13 mouse cellular contexts compared by ENCODE assay signal in genomic region chr6:143324636-143325035, GRCm38 (mm10).
DNase-seq lines count a peak whose midpoint lies in the region; ATAC-seq and TF ChIP-seq lines count a peak whose summit lies in the region.
"Had no signal": no experiment of that assay in that cellular context is flagged by ENCODE, and none has a peak within 500 bp of the region (broad histone marks: within the 10 kb centered on the region; RNA-seq: fewer than 3 reads in every experiment).

No protein-coding gene starts in this region.

- H3K9ac ChIP-seq in hindbrain, embryonic 12.5 days, result no peak overlapping the region
- H3K9ac ChIP-seq in midbrain, embryonic 15.5 days, result no peak overlapping the region
- H3K9ac ChIP-seq: liver, postnatal 0 days had no signal

- 6% methylated on average over 8 of the region's 8 CpGs for WGBS in hindbrain, embryonic 12.5 days
- 9% methylated on average over 8 of the region's 8 CpGs for WGBS in midbrain, embryonic 15.5 days

- no peak overlapping the region for H3K4me3 ChIP-seq in hindbrain, embryonic 12.5 days
- H3K4me3 ChIP-seq in midbrain, embryonic 15.5 days, result no peak overlapping the region
- H3K4me3 ChIP-seq: erythroblast, embryonic 14.5 days; megakaryocyte, embryonic 14.5 days had no signal

- H3K27me3 ChIP-seq in hindbrain, embryonic 12.5 days, result 0 out of 2 replicates have a peak, but pooled peaks cover 3% of the 10 kb centered on the region
- H3K27me3 ChIP-seq in midbrain, embryonic 15.5 days (replicated peaks), result no peaks in the 10 kb centered on the region
- H3K27me3 ChIP-seq: megakaryocyte, embryonic 14.5 days had no signal

- no peak for TF ChIP-seq CTCF in brain, embryonic 14.5 days (IDR thresholded peaks at IDR 0.05; ENCODE audit: borderline replicate concordance, extremely low read depth, insufficient read depth, insufficient read length)

- no peak overlapping the region for H3K27ac ChIP-seq in hindbrain, embryonic 12.5 days
- no peak overlapping the region for H3K27ac ChIP-seq in midbrain, embryonic 15.5 days

- H3K4me2 ChIP-seq in hindbrain, embryonic 12.5 days (replicated peaks), result 0 out of 2 replicates have a peak overlapping the region, but pooled peaks have one; percentile 13
- H3K4me2 ChIP-seq in midbrain, embryonic 15.5 days, result no peak overlapping the region

- no peak for TF ChIP-seq POLR2A in brain, embryonic 14.5 days (IDR thresholded peaks at IDR 0.05; ENCODE audit: borderline replicate concordance, extremely low read depth, insufficient read depth, insufficient read length, poor library complexity, severe bottlenecking)

- peak; percentile 66 for DNase-seq in brain, embryonic 14.5 days (ENCODE audit: low read depth)
- DNase-seq in embryo, embryonic 11 days, result peak; percentile 70
- no peak for DNase-seq in cerebellum, adult 9-10 months
- no peak for DNase-seq in spleen, adult 12 weeks (ENCODE audit: low spot score)
- DNase-seq in adrenal gland, adult 8-10 months, result no peak
- DNase-seq: adrenal gland, postnatal 25 days; cerebellum, adult 2 months; kidney, postnatal 36 days; liver, postnatal 0 days had no signal

- ATAC-seq in hindbrain, embryonic 12.5 days (ENCODE audit: low FRiP score), result peak; percentile 41; the same call in 1 of the 2 replicates
- peak; percentile 58 for ATAC-seq in midbrain, embryonic 15.5 days (replicated peaks)
- ATAC-seq: liver, postnatal 0 days had no signal

- no peaks in the 10 kb centered on the region for H3K36me3 ChIP-seq in hindbrain, embryonic 12.5 days
- no peaks in the 10 kb centered on the region for H3K36me3 ChIP-seq in midbrain, embryonic 15.5 days (replicated peaks)

- peaks cover 5% of the 10 kb centered on the region; the same call in 1 of the 2 replicates for H3K4me1 ChIP-seq in hindbrain, embryonic 12.5 days
- H3K4me1 ChIP-seq in midbrain, embryonic 15.5 days, result peaks cover 11% of the 10 kb centered on the region

- no peaks in the 10 kb centered on the region for H3K9me3 ChIP-seq in hindbrain, embryonic 12.5 days (replicated peaks)
- no peaks in the 10 kb centered on the region for H3K9me3 ChIP-seq in midbrain, embryonic 15.5 days

Comparison
In these comparisons a context has a peak if more than half of its experiments do, and no peak if none do; other contexts are left out.
1. DNase-seq: peak in brain, embryonic 14.5 days (single experiment) and embryo, embryonic 11 days (single experiment); none in cerebellum, adult 9-10 months (single experiment), spleen, adult 12 weeks (single experiment) and adrenal gland, adult 8-10 months (single experiment).